Mouse (Mus musculus) heart, postnatal 4 days (tissue): ENCODE results near the gene Cldn8. TPM values are rescaled to one million over a fixed set of nuclear protein-coding genes. Genes with fewer than 3 reads are reported as not detected.

Experiments
- total RNA-seq, 2 experiments: library from RNA; stranded (reverse); gene quantifications; 2 replicates each; pipeline ENCODE4 v1.2.3; 2021

The Cldn8 gene
- total RNA-seq, 2 experiments from 2014 or later: not detected

Other genes with a start within 250 kb of the Cldn8 start
- gene Cldn17, start 56.2 kb downstream of the Cldn8 start, total RNA-seq: not detected
- not detected for gene Krtap24-1, start 49.1 kb upstream of the Cldn8 start, total RNA-seq
- not detected for gene 2310079G19Rik, start 64.5 kb upstream of the Cldn8 start, total RNA-seq
- not detected for gene Krtap26-1, start 84.6 kb upstream of the Cldn8 start, total RNA-seq
- gene Krtap27-1, start 108.5 kb upstream of the Cldn8 start, total RNA-seq: not detected
- not detected for gene 2310061N02Rik, start 144.8 kb upstream of the Cldn8 start, total RNA-seq
- not detected for gene Krtap13-1, start 165.7 kb upstream of the Cldn8 start, total RNA-seq
- gene Krtap13, start 188.5 kb upstream of the Cldn8 start, total RNA-seq: not detected
- gene 2310034C09Rik, start 195.7 kb upstream of the Cldn8 start, total RNA-seq: not detected
- gene 2310057N15Rik, start 211.0 kb upstream of the Cldn8 start, total RNA-seq: not detected
- gene Gm5965, start 214.7 kb upstream of the Cldn8 start, total RNA-seq: not detected
- not detected for gene Gm20741, start 249.0 kb upstream of the Cldn8 start, total RNA-seq